19 mouse cellular contexts compared by ENCODE assay signal in the genomic region with DNA sequence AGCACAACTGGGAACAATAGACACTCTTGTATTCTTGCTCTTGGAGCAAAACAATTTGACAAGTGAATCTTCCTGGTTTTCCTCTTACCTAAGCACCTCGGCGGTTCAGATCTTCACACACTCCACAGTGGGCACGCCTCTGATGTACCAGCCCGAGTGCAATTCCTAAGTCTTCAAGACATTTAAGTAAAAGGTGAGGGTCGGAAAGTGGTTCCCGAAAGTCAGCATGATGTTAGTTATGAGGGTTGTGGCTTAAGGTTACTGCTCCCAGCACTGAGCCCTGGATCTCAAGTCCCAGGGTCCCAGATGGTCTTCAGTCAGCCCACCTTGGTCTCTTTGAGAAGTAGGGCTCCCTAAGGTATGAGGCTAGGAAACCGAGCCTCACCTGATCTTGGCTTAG.
A peak's percentile ranks its signal among the peaks of the same experiment; 100 is the strongest.
DNase-seq lines count a peak whose midpoint lies in the region; ATAC-seq lines count a peak whose summit lies in the region.
"Had no signal": no experiment of that assay in that cellular context is flagged by ENCODE, and none has a peak within 500 bp of the region (broad histone marks: within the 10 kb centered on the region; RNA-seq: fewer than 3 reads in every experiment).

No protein-coding gene starts in this region.

- 91% methylated on average over 7 of the region's 7 CpGs for WGBS in midbrain, embryonic 11.5 days
- WGBS in midbrain, embryonic 15.5 days: 92% methylated on average over 7 of the region's 7 CpGs

- no peak for ATAC-seq in midbrain, embryonic 11.5 days (ENCODE audit: low FRiP score)
- ATAC-seq in midbrain, embryonic 15.5 days (replicated peaks): no peak
- ATAC-seq: activated CD4-positive, CD25-positive, alpha-beta regulatory T cell, adult 4 months; CD4-positive, CD25-positive, alpha-beta regulatory T cell, adult 4 months; Patski had no signal

- H3K9ac ChIP-seq in midbrain, embryonic 11.5 days (ENCODE audit: low read length): no peak overlapping the region
- H3K9ac ChIP-seq in midbrain, embryonic 15.5 days: no peak overlapping the region

- peak; percentile 55 for DNase-seq in heart, adult 11 months
- DNase-seq in heart, postnatal 14 days: no peak
- DNase-seq in midbrain, embryonic 11.5 days (ENCODE audit: low spot score, missing footprints): peak; percentile 76
- DNase-seq: adrenal gland, adult 2 months; adrenal gland, adult 8-10 months; adrenal gland, postnatal 10 days; adrenal gland, postnatal 14 days; adrenal gland, postnatal 25 days; adrenal gland, postnatal 36 days; B cell, adult 2 months; cerebellum, adult 11 months; cerebellum, adult 11-12 months; cerebellum, adult 18-20 months had no signal

- no peaks in the 10 kb centered on the region for H3K27me3 ChIP-seq in midbrain, embryonic 11.5 days (ENCODE audit: control insufficient read depth, insufficient read depth, low read length)
- H3K27me3 ChIP-seq in midbrain, embryonic 15.5 days (replicated peaks): no peaks in the 10 kb centered on the region; the same call in 1 of the 2 replicates
- H3K27me3 ChIP-seq: CH12.LX had no signal

- no peaks in the 10 kb centered on the region for H3K9me3 ChIP-seq in midbrain, embryonic 11.5 days (ENCODE audit: control insufficient read depth, low read length)
- no peaks in the 10 kb centered on the region for H3K9me3 ChIP-seq in midbrain, embryonic 15.5 days
- H3K9me3 ChIP-seq: G1E had no signal

- H3K4me3 ChIP-seq in midbrain, embryonic 11.5 days (ENCODE audit: low read depth, low read length): no peak overlapping the region
- H3K4me3 ChIP-seq in midbrain, embryonic 15.5 days: no peak overlapping the region

- H3K36me3 ChIP-seq in midbrain, embryonic 11.5 days (ENCODE audit: control insufficient read depth, insufficient read depth, low read length): no peaks in the 10 kb centered on the region
- no peaks in the 10 kb centered on the region for H3K36me3 ChIP-seq in midbrain, embryonic 15.5 days (replicated peaks)
- H3K36me3 ChIP-seq: G1E had no signal

- intact Hi-C loops in heart, postnatal 14 days (cut with DNase I): no loop called here

- no peak overlapping the region for H3K4me2 ChIP-seq in midbrain, embryonic 11.5 days
- no peak overlapping the region for H3K4me2 ChIP-seq in midbrain, embryonic 15.5 days

- peaks cover 3% of the 10 kb centered on the region; the same call in 1 of the 2 replicates for H3K4me1 ChIP-seq in midbrain, embryonic 11.5 days (ENCODE audit: control insufficient read depth, insufficient read depth, low read length)
- 0 out of 2 replicates have a peak, but pooled peaks cover 2% of the 10 kb centered on the region for H3K4me1 ChIP-seq in midbrain, embryonic 15.5 days

- H3K27ac ChIP-seq in midbrain, embryonic 11.5 days (ENCODE audit: low read depth, low read length): no peak overlapping the region
- no peak overlapping the region for H3K27ac ChIP-seq in midbrain, embryonic 15.5 days

Comparison
In these comparisons a context has a peak if more than half of its experiments do, and no peak if none do; other contexts are left out.
1. DNase-seq: peak in heart, adult 11 months (single experiment) and midbrain, embryonic 11.5 days (single experiment); none in heart, postnatal 14 days (0 of 2).